Mouse (Mus musculus) left cerebral cortex, adult 18-20 months (tissue): ENCODE measurements around the gene Edn1. TPM values are rescaled to one million over a fixed set of nuclear protein-coding genes. Genes with fewer than 3 reads are reported as not detected.

Source experiments
- DNase-seq, 2 experiments: peaks; one replicate each; pipeline ENCODE4 v3.0.0; 2021 to 2022; ENCODE audit warnings: low spot score in 2 of 2, mixed read lengths in 1 of 2
- total RNA-seq, 2 experiments: library from RNA; stranded (reverse); gene quantifications; 2 replicates each; pipeline ENCODE4 v1.2.3; 2021

The Edn1 gene
- total RNA-seq, 2 experiments from 2014 or later = 2.6 to 3.7 TPM

- no peak for DNase-seq
These were observed 14.4 kb downstream of the Edn1 start for GRCm38 (mm10) chr13:42315628-42316027.

DNA sequence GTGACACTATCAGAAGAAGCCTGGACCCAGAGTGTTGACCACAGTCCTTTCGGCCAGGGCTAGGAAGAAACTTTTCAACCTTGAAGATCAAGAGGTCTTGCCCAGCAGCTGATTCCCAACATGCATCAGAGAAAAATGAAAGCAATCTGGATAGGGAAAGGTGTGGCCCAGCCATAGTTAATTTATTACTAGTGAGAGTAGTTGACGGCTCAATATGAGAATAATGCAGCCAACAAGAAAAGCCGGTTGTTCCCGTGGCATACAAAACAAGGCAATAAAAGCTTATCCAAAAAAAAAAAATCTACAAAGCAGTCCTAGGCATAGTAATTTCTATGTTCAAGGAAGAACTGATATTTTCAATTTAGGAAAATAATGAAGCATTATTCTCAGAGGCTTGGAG is 16.5 kb downstream of the Edn1 start:
- DNase-seq = no peak

- DNase-seq = no peak
These were observed 27.3 kb downstream of the Edn1 start for GRCm38 (mm10) chr13:42328576-42328975.

DNA sequence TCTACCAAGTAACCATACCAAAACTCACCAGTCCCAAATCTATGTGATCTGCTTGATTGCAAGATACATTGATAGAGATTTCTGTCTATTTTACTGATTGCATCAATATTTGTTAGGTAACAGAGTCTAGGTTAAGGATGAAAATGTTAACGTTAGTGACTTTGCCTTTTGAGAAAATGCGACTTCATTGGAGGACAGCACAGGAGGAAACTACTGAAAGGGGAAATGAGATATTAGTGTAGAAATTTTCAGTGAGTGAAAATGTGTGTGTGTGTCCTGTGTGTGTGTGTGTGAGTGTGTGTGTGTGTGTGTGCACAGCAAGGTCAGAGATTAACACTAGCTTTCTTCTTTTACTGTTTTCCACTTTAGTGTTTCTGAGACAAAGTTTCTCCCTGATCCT is 29.8 kb downstream of the Edn1 start:
- DNase-seq = no peak

DNA sequence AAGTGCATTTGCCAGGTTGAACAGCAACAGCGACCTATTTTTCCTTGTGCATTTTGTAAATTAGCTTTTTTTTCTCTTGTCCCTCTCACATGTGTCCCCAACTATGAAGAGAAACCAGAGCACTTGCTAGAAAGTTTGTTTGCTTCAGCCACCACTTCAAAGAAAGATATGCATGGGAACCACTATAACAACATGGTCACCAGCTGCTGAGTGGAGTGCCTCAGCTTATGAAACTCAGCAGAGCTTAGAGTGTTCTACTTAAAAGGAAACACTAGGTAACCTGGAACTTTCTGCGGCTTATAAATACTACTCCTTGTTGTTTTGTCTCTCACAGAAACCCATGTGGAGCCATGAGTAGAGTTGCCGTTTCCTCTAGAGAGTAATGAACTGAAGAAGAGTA is 33.7 kb downstream of the Edn1 start:
- DNase-seq = no peak

DNA sequence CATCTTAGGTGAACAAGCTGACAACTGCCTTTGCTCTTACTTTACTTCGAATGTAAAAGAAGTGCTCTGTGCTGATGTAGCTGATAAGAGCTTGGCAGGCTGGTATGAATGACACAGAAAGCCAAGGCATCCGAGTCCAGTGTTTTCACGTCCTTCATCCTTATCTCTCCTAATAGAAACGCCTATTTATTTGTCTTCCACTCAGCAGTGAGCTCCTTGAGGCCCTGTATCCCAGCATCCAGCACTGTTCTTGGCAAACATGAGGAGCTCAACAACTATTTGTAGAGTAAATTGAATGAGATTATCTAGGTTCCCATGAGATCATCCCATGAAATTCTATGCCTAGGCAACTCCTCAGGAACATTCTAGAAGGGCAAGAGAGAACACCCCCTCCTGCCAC is 35.1 kb downstream of the Edn1 start:
- DNase-seq = no peak

DNA sequence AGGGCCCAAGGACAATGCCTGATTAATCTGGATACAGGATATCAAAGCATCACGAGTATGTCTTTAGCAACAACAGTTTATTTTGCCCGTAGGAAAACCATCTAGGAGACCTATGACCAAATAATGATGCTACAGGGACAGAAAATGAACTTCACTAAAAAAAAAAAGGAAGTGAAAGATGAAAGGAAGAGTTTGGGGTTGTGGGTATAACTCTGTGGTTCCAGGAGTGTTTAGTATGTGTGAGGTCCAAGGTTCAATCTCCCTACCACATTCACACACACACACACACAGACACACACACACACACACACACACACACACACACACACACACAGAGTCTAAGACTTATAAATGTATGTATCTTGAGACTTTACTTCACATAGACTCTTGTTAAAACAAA is 35.8 kb downstream of the Edn1 start:
- DNase-seq = no peak

- no peak for DNase-seq
These were observed 38.2 kb downstream of the Edn1 start for GRCm38 (mm10) chr13:42339466-42339865.

DNA sequence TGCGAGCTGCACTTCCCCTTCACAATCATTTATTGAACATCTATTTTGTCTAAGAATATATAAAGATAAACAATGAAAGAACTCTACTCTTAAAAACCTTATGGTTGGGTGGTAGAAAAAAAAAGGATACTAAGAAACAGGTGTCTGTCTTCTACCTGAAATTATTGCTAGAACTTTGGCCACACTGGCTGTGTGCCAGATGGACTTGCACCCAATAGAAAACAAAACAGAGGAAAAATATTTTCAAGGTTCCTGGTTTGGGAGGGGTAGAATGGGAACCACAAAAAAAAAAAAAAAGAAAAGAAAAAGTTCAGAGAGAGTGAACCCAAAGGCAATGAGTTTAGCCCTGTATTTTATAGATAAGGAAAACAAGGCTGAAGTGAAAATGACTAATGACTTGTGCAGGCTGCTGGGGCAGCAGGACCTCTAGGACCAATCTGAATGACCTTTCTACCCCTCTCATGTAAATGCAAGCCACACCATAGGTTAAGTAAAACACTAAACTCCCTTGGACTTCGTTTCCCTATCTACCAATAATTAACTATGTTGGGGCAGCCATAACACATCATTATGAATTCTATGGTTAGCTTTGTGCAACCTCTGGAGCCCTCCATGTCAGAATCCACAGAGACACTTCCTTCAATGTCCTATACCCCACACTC is 40.7 kb downstream of the Edn1 start:
- DNase-seq = no peak

DNA sequence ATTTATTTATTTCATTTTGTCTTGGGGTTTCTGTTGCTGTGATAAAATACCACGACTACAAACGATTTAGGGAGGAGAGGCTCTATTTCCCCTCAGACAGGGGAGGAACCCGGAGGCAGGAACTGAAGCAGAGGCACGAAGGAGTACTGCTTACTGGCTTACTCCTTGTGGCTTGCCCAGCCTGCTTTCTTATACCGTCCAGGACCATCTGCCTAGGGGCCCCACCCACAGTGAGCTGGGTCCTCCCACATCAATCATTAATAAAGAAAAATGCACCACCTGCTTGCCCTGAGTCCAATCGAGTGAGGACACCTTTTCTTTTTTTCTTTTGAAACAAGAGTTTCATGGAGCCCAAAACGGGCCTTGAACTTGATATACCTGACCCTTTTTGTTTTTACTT is 44.2 kb downstream of the Edn1 start:
- DNase-seq = no peak

GRCm38 (mm10) chr13:42346414-42346813 is 45.1 kb downstream of the Edn1 start:
- no peak for DNase-seq

GRCm38 (mm10) chr13:42351675-42352074 is 50.4 kb downstream of the Edn1 start:
- DNase-seq = no peak

Other genes starting within 250 kb of the Edn1 start
- gene Hivep1, start 249.5 kb upstream of the Edn1 start, total RNA-seq = 10 to 100 TPM; 69.0 to 78.6 TPM